Mouse (Mus musculus): Measurements from ENCODE around the gene Lfng. TPM values are rescaled to one million over a fixed set of nuclear protein-coding genes. Genes with fewer than 3 reads are reported as not detected.
A peak's percentile ranks its signal among the peaks of the same experiment; 100 is the strongest.

Gene Lfng
- total RNA-seq, 2 experiments from 2014 or later = 17.0 to 17.1 TPM

GRCm38 (mm10) chr5:140661427-140661826, 54.3 kb downstream of the Lfng start:
- DNase-seq (ENCODE audit: low spot score in 2 of 2) = no peak

- DNase-seq (ENCODE audit: low spot score in 2 of 2) = peak; percentile 47 to 67
Measured at GRCm38 (mm10) chr5:140661875-140662643, 54.9 kb downstream of the Lfng start.

DNA sequence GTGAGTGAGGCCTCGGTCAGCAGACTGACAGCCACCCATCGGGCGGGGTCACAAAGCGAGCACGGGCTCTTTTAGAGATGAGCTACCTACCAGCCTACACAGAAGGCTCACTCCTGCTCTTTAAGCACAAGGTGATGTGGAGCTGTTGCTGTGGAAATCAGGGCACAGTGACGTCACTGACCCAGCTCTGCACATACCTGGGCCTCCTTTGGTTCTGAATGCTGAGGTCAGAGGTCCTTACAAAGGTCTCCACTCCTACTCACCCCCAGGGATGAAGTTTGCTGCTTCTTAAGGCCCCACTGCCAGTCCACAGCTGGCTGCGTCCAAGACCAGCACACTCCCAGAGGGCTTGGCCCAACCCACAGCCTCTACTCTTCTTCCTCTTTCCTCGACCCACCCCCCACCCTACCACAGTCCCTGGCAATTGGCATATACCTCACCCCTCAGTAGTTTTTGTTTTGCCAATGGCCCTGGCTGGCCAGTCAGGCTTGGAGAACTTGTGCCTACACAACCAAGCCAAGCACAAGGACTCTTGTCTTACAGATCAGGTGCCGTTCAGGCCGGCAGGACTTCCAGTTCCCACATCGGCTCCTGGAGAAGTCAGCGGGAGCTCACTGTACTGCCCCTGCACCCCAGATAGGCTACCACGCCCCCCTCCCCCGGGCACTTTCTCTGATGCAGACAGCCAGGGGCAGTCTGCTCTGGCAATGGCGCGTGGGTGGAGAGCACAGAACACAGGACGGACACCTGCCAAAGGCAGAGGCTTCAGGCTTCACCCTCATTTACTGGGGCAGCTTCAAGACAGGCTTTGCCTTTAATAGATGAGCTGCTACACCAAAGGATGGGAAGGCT, 55.8 kb downstream of the Lfng start:
- peak in 1 of 2 experiments; percentile 53 for DNase-seq (ENCODE audit: low spot score in 2 of 2)

DNA sequence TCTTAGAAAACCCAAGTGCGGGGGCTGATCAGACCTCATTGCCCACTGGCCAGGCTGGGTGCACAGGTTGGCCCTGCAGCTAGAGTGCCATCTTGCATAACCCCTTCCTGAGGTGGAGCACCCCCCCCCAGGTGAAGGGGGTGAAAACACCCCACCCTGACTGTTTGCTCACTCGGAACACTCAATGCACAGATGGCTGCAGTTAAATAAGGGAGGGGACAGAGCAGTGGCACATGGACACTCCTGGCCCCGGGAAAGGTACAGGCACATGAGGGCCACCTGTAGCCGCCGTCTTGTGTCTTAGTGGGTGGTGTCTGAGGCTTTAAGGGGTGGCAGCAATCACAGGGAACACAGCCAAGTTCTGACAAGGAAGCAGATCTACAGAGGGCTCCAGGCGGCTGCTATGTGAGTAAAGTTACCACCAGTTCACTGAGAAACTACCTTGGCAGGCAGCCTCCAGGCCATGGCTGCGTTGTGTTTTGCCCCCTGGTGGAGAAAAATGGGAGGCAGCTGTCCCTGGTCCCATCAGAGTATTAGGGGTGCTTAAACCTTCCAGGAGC, 56.6 kb downstream of the Lfng start:
- DNase-seq (ENCODE audit: low spot score in 2 of 2) = peak; percentile 48 to 49

Other genes with a start within 250 kb of the Lfng start
- gene Snx8, start 218.1 kb upstream of the Lfng start, total RNA-seq (2021) = 10 to 100 TPM; 14.4 to 15.6 TPM
- gene Eif3b, start 188.0 kb upstream of the Lfng start, total RNA-seq (2021) = 10 to 100 TPM; 87.1 to 93.6 TPM
- not detected for gene Gm4869, start 161.7 kb upstream of the Lfng start, total RNA-seq (2021)
- 10 to 100 TPM; 16.2 to 17.4 TPM for gene Chst12, start 101.8 kb upstream of the Lfng start, total RNA-seq (2021)
- gene Grifin, start 42.2 kb upstream of the Lfng start, total RNA-seq (2021) = not detected
- gene Ttyh3, start 41.7 kb downstream of the Lfng start, total RNA-seq (2021) = 100 to 1,000 TPM; 202 to 209 TPM
- gene Iqce, start 95.1 kb downstream of the Lfng start, total RNA-seq (2021) = 10 to 100 TPM; 46.5 to 55.3 TPM
- gene Brat1, start 97.7 kb downstream of the Lfng start, total RNA-seq (2021) = 10 to 100 TPM; 17.6 to 17.8 TPM
- gene Amz1, start 116.8 kb downstream of the Lfng start, total RNA-seq (2021) = 10 to 100 TPM; 17.7 to 22.3 TPM
- gene Gna12, start 223.1 kb downstream of the Lfng start, total RNA-seq (2021) = 10 to 100 TPM; 61.3 to 71.0 TPM